In genomic region chr11:74402126-74402525, GRCm38 (mm10) we compare ENCODE assay signal across 10 mouse cellular contexts. TPM values are rescaled to one million over a fixed set of nuclear protein-coding genes. Genes with fewer than 3 reads are reported as not detected.
DNase-seq lines count a peak whose midpoint lies in the region; ATAC-seq and TF ChIP-seq lines count a peak whose summit lies in the region.
"Had no signal": no experiment of that assay in that cellular context is flagged by ENCODE, and none has a peak within 500 bp of the region (broad histone marks: within the 10 kb centered on the region; RNA-seq: fewer than 3 reads in every experiment).

No protein-coding gene starts in this region.

- H3K4me2 ChIP-seq in forebrain, embryonic 15.5 days (replicated peaks), result no peak overlapping the region
- no peak overlapping the region for H3K4me2 ChIP-seq in forebrain, embryonic 12.5 days
- no peak overlapping the region for H3K4me2 ChIP-seq in limb, embryonic 14.5 days (replicated peaks; ENCODE audit: low read depth, low read length, severe bottlenecking)
- H3K4me2 ChIP-seq: embryonic facial prominence, embryonic 13.5 days; midbrain, embryonic 12.5 days had no signal

- TF ChIP-seq POLR2A in limb, embryonic 14.5 days (IDR thresholded peaks at IDR 0.05; ENCODE audit: borderline replicate concordance, extremely low read depth, insufficient read depth, insufficient read length), result no peak

- H3K4me1 ChIP-seq in forebrain, embryonic 15.5 days, result no peaks in the 10 kb centered on the region
- H3K4me1 ChIP-seq in forebrain, embryonic 12.5 days, result no peaks in the 10 kb centered on the region; the same call in 1 of the 2 replicates
- H3K4me1 ChIP-seq in limb, embryonic 14.5 days (ENCODE audit: control insufficient read depth, insufficient read depth, low read length), result no peaks in the 10 kb centered on the region
- no peaks in the 10 kb centered on the region for H3K4me1 ChIP-seq in limb, embryonic 10.5 days
- H3K4me1 ChIP-seq: embryonic facial prominence, embryonic 13.5 days had no signal

- no peaks in the 10 kb centered on the region for H3K9me3 ChIP-seq in forebrain, embryonic 15.5 days
- H3K9me3 ChIP-seq in forebrain, embryonic 12.5 days, result no peaks in the 10 kb centered on the region
- H3K9me3 ChIP-seq in limb, embryonic 14.5 days (ENCODE audit: control insufficient read depth, low read length), result no peaks in the 10 kb centered on the region
- no peaks in the 10 kb centered on the region for H3K9me3 ChIP-seq in limb, embryonic 10.5 days (replicated peaks)
- H3K9me3 ChIP-seq: embryonic facial prominence, embryonic 13.5 days; midbrain, embryonic 12.5 days had no signal

- no peak overlapping the region for H3K9ac ChIP-seq in forebrain, embryonic 15.5 days (replicated peaks)
- H3K9ac ChIP-seq in forebrain, embryonic 12.5 days, result no peak overlapping the region
- H3K9ac ChIP-seq in limb, embryonic 14.5 days (ENCODE audit: low read depth, low read length, severe bottlenecking), result no peak overlapping the region
- H3K9ac ChIP-seq: embryonic facial prominence, embryonic 13.5 days; midbrain, embryonic 12.5 days had no signal

- WGBS in forebrain, embryonic 15.5 days, result 50% methylated on average over 2 of the region's 2 CpGs
- WGBS in forebrain, embryonic 12.5 days, result 45% methylated on average over 2 of the region's 2 CpGs
- 39% methylated on average over 2 of the region's 2 CpGs for WGBS in limb, embryonic 14.5 days
- 54% methylated on average over 2 of the region's 2 CpGs for WGBS in limb, embryonic 10.5 days

- no peaks in the 10 kb centered on the region for H3K27me3 ChIP-seq in forebrain, embryonic 15.5 days
- H3K27me3 ChIP-seq in forebrain, embryonic 12.5 days, result no peaks in the 10 kb centered on the region
- H3K27me3 ChIP-seq in limb, embryonic 14.5 days (ENCODE audit: control insufficient read depth, insufficient read depth, low read length), result no peaks in the 10 kb centered on the region
- no peaks in the 10 kb centered on the region for H3K27me3 ChIP-seq in limb, embryonic 10.5 days (ENCODE audit: low read depth, poor library complexity, severe bottlenecking)
- no peaks in the 10 kb centered on the region; the same call in 1 of the 2 replicates for H3K27me3 ChIP-seq in splenic B cell, adult 2 months (ENCODE audit: control insufficient read depth, insufficient read depth, low read length, poor library complexity, severe bottlenecking)
- H3K27me3 ChIP-seq: embryonic facial prominence, embryonic 13.5 days; midbrain, embryonic 12.5 days had no signal

- no peaks in the 10 kb centered on the region for H3K36me3 ChIP-seq in forebrain, embryonic 15.5 days
- H3K36me3 ChIP-seq in forebrain, embryonic 12.5 days (replicated peaks), result no peaks in the 10 kb centered on the region
- no peaks in the 10 kb centered on the region for H3K36me3 ChIP-seq in limb, embryonic 14.5 days (ENCODE audit: control insufficient read depth, insufficient read depth, low read length)
- no peaks in the 10 kb centered on the region for H3K36me3 ChIP-seq in limb, embryonic 10.5 days
- no peaks in the 10 kb centered on the region for H3K36me3 ChIP-seq in splenic B cell, adult 2 months (ENCODE audit: control insufficient read depth, insufficient read depth, low read length, poor library complexity, severe bottlenecking)
- H3K36me3 ChIP-seq: embryonic facial prominence, embryonic 13.5 days; midbrain, embryonic 12.5 days had no signal

- H3K27ac ChIP-seq in forebrain, embryonic 15.5 days (replicated peaks), result no peak overlapping the region
- no peak overlapping the region for H3K27ac ChIP-seq in forebrain, embryonic 12.5 days
- no peak overlapping the region for H3K27ac ChIP-seq in limb, embryonic 14.5 days (replicated peaks; ENCODE audit: low read depth, low read length)
- no peak overlapping the region for H3K27ac ChIP-seq in limb, embryonic 10.5 days
- H3K27ac ChIP-seq: embryonic facial prominence, embryonic 13.5 days; midbrain, embryonic 12.5 days had no signal

- peak; percentile 9 for DNase-seq in limb, embryonic 14.5 days (ENCODE audit: low spot score)
- DNase-seq in limb, embryonic 10.5 days (ENCODE audit: low spot score), result no peak
- DNase-seq in splenic B cell, adult 2 months (ENCODE audit: low read depth, low spot score), result peak; percentile 27
- DNase-seq in urinary bladder, postnatal 14 days (ENCODE audit: low spot score), result no peak
- DNase-seq in spleen, adult 18-20 months, result no peak

- no peak overlapping the region for H3K4me3 ChIP-seq in forebrain, embryonic 15.5 days
- no peak overlapping the region for H3K4me3 ChIP-seq in forebrain, embryonic 12.5 days (replicated peaks)
- no peak overlapping the region for H3K4me3 ChIP-seq in limb, embryonic 14.5 days (replicated peaks; ENCODE audit: low read length)
- no peak overlapping the region for H3K4me3 ChIP-seq in limb, embryonic 10.5 days
- H3K4me3 ChIP-seq: embryonic facial prominence, embryonic 13.5 days; midbrain, embryonic 12.5 days had no signal

- 0 out of 2 replicates have a peak, but pooled peaks have one; percentile 23 for ATAC-seq in forebrain, embryonic 15.5 days (replicated peaks)
- ATAC-seq in forebrain, embryonic 12.5 days (ENCODE audit: low FRiP score), result no peak
- ATAC-seq in limb, embryonic 14.5 days (ENCODE audit: low FRiP score, low read depth), result no peak
- ATAC-seq in common myeloid progenitor, adult 5-6 weeks (replicated peaks; ENCODE audit: low read depth, poor library complexity, severe bottlenecking), result peak; percentile 66

RNA-seq across cellular contexts. Expression of gene Olfr412, which starts 40.3 kb away (rescaled TPM):
- not detected in 2 replicates for polyA plus RNA-seq in forebrain, embryonic 15.5 days (2015; fragmentation: Nextera tagmentation; extraction: Ambion mirVana)
- polyA plus RNA-seq in forebrain, embryonic 12.5 days (2016; fragmentation: Nextera tagmentation; extraction: Ambion mirVana), result not detected in 2 replicates
- polyA plus RNA-seq in limb, embryonic 14.5 days (2012; rRNA removed), result not detected in 2 replicates
- not detected in 2 replicates for polyA plus RNA-seq in limb, embryonic 14.5 days (2014; fragmentation: Nextera tagmentation; extraction: Ambion mirVana)
- polyA plus RNA-seq in limb, embryonic 10.5 days (2016; fragmentation: Nextera tagmentation; extraction: Ambion mirVana), result not detected in 2 replicates
- not detected in 2 replicates for total RNA-seq in common myeloid progenitor, adult 5-6 weeks (2017)
- polyA plus RNA-seq: embryonic facial prominence, embryonic 13.5 days; midbrain, embryonic 12.5 days had no signal

RNA-seq across cellular contexts. Expression of gene Olfr411, which starts 49.7 kb away (rescaled TPM):
- not detected in 2 replicates for polyA plus RNA-seq in forebrain, embryonic 15.5 days (2015; fragmentation: Nextera tagmentation; extraction: Ambion mirVana)
- not detected in 2 replicates for polyA plus RNA-seq in forebrain, embryonic 12.5 days (2016; fragmentation: Nextera tagmentation; extraction: Ambion mirVana)
- not detected in 2 replicates for polyA plus RNA-seq in limb, embryonic 14.5 days (2012; rRNA removed)
- not detected in 2 replicates for polyA plus RNA-seq in limb, embryonic 14.5 days (2014; fragmentation: Nextera tagmentation; extraction: Ambion mirVana)
- not detected in 2 replicates for polyA plus RNA-seq in limb, embryonic 10.5 days (2016; fragmentation: Nextera tagmentation; extraction: Ambion mirVana)
- not detected in 2 replicates for total RNA-seq in common myeloid progenitor, adult 5-6 weeks (2017)
- polyA plus RNA-seq: embryonic facial prominence, embryonic 13.5 days; midbrain, embryonic 12.5 days had no signal

Comparison
In these comparisons a context has a peak if more than half of its experiments do, and no peak if none do; other contexts are left out.
1. ATAC-seq: peak in forebrain, embryonic 15.5 days (single experiment) and common myeloid progenitor, adult 5-6 weeks (single experiment); none in forebrain, embryonic 12.5 days (single experiment) and limb, embryonic 14.5 days (single experiment).
2. DNase-seq: peak in limb, embryonic 14.5 days (single experiment) and splenic B cell, adult 2 months (single experiment); none in limb, embryonic 10.5 days (single experiment), urinary bladder, postnatal 14 days (single experiment) and spleen, adult 18-20 months (0 of 2).